Mouse (Mus musculus): Measurements from ENCODE around the gene Ctps. TPM values are rescaled to one million over a fixed set of nuclear protein-coding genes. Genes with fewer than 3 reads are reported as not detected.

The Ctps gene
- polyA plus RNA-seq, 1 experiment from 2014 or later = 90.7 TPM

GRCm38 (mm10) chr4:120516907-120517306 lies 53.2 kb downstream of the Ctps start:
- Histone ChIP-seq H3K9ac (no peak overlapping the region), H3K9me3 (replicated peaks) (no peaks in the 10 kb centered on the region), H3K27ac (no peak overlapping the region), H3K27me3 (no peaks in the 10 kb centered on the region), H3K4me3 (no peak overlapping the region), H3K4me2 (no peak overlapping the region), H3K36me3 (peaks cover 60% of the 10 kb centered on the region), H3K4me1 (replicated peaks) (no peaks in the 10 kb centered on the region)
- 82% methylated on average over 7 of the region's 7 CpGs for WGBS
- no peak for ATAC-seq (replicated peaks; ENCODE audit: insufficient number of reproducible peaks, insufficient read depth, low FRiP score, low read depth)

DNA sequence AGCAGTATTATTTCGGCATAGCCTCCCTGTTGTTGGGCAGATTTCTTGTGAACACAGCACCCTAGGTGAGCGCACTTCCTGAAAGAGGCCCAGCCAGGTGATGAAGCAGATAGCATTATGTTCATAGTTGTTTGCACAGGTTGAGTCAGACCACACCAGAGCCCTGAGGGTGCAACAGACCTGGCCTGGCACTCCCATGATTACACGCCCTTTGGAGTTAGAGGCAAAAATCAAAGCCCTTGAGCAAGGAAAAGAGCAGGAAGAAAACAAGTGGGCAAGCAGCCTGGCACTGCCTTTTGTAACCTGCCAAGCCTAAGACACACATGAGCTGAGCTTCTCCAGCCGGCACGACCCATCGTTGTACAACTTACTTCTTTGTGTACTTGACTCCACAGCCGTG lies 53.6 kb downstream of the Ctps start:
- no peak for ATAC-seq (replicated peaks; ENCODE audit: insufficient number of reproducible peaks, insufficient read depth, low FRiP score, low read depth)
- Histone ChIP-seq H3K9ac (no peak overlapping the region), H3K36me3 (peaks cover 58% of the 10 kb centered on the region), H3K27me3 (no peaks in the 10 kb centered on the region), H3K4me2 (no peak overlapping the region), H3K4me1 (replicated peaks) (no peaks in the 10 kb centered on the region), H3K4me3 (no peak overlapping the region), H3K27ac (no peak overlapping the region), H3K9me3 (replicated peaks) (no peaks in the 10 kb centered on the region)
- WGBS = 92% methylated on average over 7 of the region's 7 CpGs

- Histone ChIP-seq H3K27ac (no peak overlapping the region), H3K36me3 (peaks cover 52% of the 10 kb centered on the region), H3K27me3 (no peaks in the 10 kb centered on the region), H3K9me3 (replicated peaks) (no peaks in the 10 kb centered on the region), H3K4me2 (no peak overlapping the region), H3K9ac (no peak overlapping the region), H3K4me3 (no peak overlapping the region), H3K4me1 (replicated peaks) (no peaks in the 10 kb centered on the region)
- no peak for ATAC-seq (replicated peaks; ENCODE audit: insufficient number of reproducible peaks, insufficient read depth, low FRiP score, low read depth)
- WGBS = 92% methylated on average over 2 of the region's 2 CpGs
Observed at GRCm38 (mm10) chr4:120514366-120514765, 55.7 kb downstream of the Ctps start.

DNA sequence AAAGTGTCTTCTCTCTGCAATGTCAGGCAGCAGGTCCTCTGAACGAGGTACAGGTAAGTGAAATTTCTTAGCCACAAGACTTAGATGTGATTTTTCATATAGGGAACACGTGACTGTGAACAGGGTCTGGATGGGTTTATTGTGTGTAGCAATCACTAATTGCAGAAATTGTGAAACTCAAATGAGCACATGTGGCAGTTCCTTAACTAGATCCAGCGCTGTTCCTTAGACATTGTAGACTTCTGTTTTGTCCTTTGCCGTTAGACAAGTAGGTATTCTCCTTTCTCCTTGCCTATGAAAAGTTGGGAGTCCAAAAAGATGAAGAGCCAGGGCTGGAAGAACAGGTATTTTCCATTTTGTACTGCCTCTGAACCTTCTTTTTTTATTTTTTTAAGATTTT lies 58.9 kb downstream of the Ctps start:
- ATAC-seq (replicated peaks; ENCODE audit: insufficient number of reproducible peaks, insufficient read depth, low FRiP score, low read depth) = no peak

DNA sequence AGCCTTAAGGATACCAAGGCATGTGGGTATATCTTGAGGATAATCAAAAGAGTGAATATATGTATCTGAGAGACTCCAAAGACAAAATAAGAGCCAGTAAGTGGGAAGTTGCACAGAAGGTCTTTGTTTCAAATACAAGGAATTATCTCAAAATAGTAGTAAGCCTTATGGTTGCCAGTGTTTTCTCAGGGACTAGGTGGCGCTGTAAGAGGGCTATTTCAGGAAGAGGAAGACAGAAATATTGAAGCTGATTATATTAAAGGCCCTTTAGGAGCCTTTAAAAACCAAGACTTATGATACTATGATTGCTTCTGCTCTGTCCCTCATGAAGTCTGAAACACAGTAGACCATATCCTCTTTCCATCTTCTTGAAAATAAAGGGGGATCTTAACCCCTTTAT lies 63.1 kb downstream of the Ctps start:
- no peak for ATAC-seq (replicated peaks; ENCODE audit: insufficient number of reproducible peaks, insufficient read depth, low FRiP score, low read depth)
- Histone ChIP-seq H3K4me1 (replicated peaks) (no peaks in the 10 kb centered on the region), H3K9me3 (replicated peaks) (no peaks in the 10 kb centered on the region), H3K4me2 (no peak overlapping the region), H3K36me3 (peaks cover 59% of the 10 kb centered on the region), H3K9ac (no peak overlapping the region), H3K27ac (no peak overlapping the region), H3K27me3 (no peaks in the 10 kb centered on the region), H3K4me3 (no peak overlapping the region)
- WGBS = 85% methylated on average over 1 of the region's 1 CpGs

More for the DNA sequence above, 58.9 kb downstream of the Ctps start:
- H3K36me3 ChIP-seq = peaks cover 58% of the 10 kb centered on the region
- H3K27me3 ChIP-seq = no peaks in the 10 kb centered on the region
- H3K4me3 ChIP-seq = no peak overlapping the region
- 94% methylated on average over 4 of the region's 4 CpGs for WGBS
- no peaks in the 10 kb centered on the region for H3K9me3 ChIP-seq (replicated peaks)
- H3K4me1 ChIP-seq (replicated peaks) = no peaks in the 10 kb centered on the region
- no peak overlapping the region for H3K9ac ChIP-seq
- no peak overlapping the region for H3K27ac ChIP-seq
- no peak overlapping the region for H3K4me2 ChIP-seq

Other genes with a start within 250 kb of the Ctps start
- gene Scmh1, start 165.0 kb downstream of the Ctps start, polyA plus RNA-seq (2015; fragmentation: Nextera tagmentation; extraction: Ambion mirVana) = 66.4 and 71.6 TPM in 2 replicates
- not detected in 2 replicates for gene Slfnl1, start 38.0 kb downstream of the Ctps start, polyA plus RNA-seq (2015; fragmentation: Nextera tagmentation; extraction: Ambion mirVana)
- gene Gm8439, start 18.5 kb upstream of the Ctps start, polyA plus RNA-seq (2015; fragmentation: Nextera tagmentation; extraction: Ambion mirVana) = 0.52 TPM in 1 of 2 replicates, not detected in the other
- 21.5 and 26.4 TPM in 2 replicates for gene Cited4, start 96.3 kb upstream of the Ctps start, polyA plus RNA-seq (2015; fragmentation: Nextera tagmentation; extraction: Ambion mirVana)
- gene Kcnq4, start 178.3 kb upstream of the Ctps start, polyA plus RNA-seq (2015; fragmentation: Nextera tagmentation; extraction: Ambion mirVana) = 0.64 and 0.99 TPM in 2 replicates